Mouse (Mus musculus) heart, adult 2 months (tissue): ENCODE measurements at regions not wholly inside any gene's neighbourhood (a gene's known extent, or its start where the extent isn't known, plus 50 kb on each side); places are given as distances from the start of the nearest gene placed in this dataset.
A peak's percentile ranks its signal among the peaks of the same experiment; 100 is the strongest.

Source experiments
- DNase-seq, 2 experiments: peaks; one replicate each; pipeline ENCODE4 v3.0.0; 2021
- H3K27ac ChIP-seq: fragments of 200-600 bp; 2 replicates; pipeline ENCODE4 v1.8.1; 2022
- H3K27me3 ChIP-seq: fragments of 200-500 bp; 2 replicates; pipeline ENCODE4 v1.6.1; 2012; ENCODE audit warnings: mild to moderate bottlenecking, low read length, inconsistent platforms, mixed read lengths; ENCODE audit not compliant: control insufficient read depth, insufficient read depth
- H3K36me3 ChIP-seq: fragments of 200-500 bp; 2 replicates; pipeline ENCODE4 v1.6.1; 2012; ENCODE audit warnings: low read length, inconsistent platforms; ENCODE audit not compliant: control insufficient read depth, insufficient read depth
- H3K4me1 ChIP-seq: fragments of 200-500 bp; 2 replicates; pipeline ENCODE4 v1.6.1; 2011; ENCODE audit warnings: low read length; ENCODE audit not compliant: control insufficient read depth, insufficient read depth
- H3K4me3 ChIP-seq: fragments of 200-600 bp; 2 replicates; pipeline ENCODE4 v1.8.1; 2022
- H3K79me2 ChIP-seq: fragments of 200-500 bp; replicated peaks from 2 replicates; pipeline ENCODE4 v1.6.1; 2012; ENCODE audit warnings: mild to moderate bottlenecking, inconsistent platforms, low read length, moderate library complexity, mixed read lengths; ENCODE audit not compliant: control insufficient read depth, insufficient read depth
- H3K9ac ChIP-seq: fragments of 200-500 bp; 2 replicates; pipeline ENCODE4 v1.6.1; 2012; ENCODE audit warnings: low read depth, mild to moderate bottlenecking, control low read depth, inconsistent platforms, low read length, mixed read lengths
- CTCF ChIP-seq: fragments of 200-600 bp; IDR thresholded peaks from 2 replicates; pipeline ENCODE4 v1.8.1; 2022; ENCODE audit warnings: antibody characterized with exemption, mild to moderate bottlenecking, moderate library complexity
- EP300 ChIP-seq: fragments of 200-500 bp; IDR thresholded peaks from 2 replicates; pipeline ENCODE4 v1.6.1; 2011; ENCODE audit warnings: low read depth, low read length, control low read depth; ENCODE audit not compliant: insufficient read depth
- POLR2A ChIP-seq: fragments of 200-500 bp; IDR thresholded peaks from 2 replicates; pipeline ENCODE4 v1.6.1; 2011; ENCODE audit warnings: mild to moderate bottlenecking, low read depth, low read length, control low read depth; ENCODE audit not compliant: insufficient read depth
- WGBS: fragments of 180-500 bp; shearing (Covaris S2); methylation state at CpG from one replicate; pipeline ENCODE4 v1.1.7; 2018; 5-methylcytosine and 5-hydroxymethylcytosine counted together
- intact Hi-C: fragments of 180-260 bp; cut with DNase I; formaldehyde crosslinking; loops from one replicate; pipeline ENCODE4 v1.15.1; 2025

DNA sequence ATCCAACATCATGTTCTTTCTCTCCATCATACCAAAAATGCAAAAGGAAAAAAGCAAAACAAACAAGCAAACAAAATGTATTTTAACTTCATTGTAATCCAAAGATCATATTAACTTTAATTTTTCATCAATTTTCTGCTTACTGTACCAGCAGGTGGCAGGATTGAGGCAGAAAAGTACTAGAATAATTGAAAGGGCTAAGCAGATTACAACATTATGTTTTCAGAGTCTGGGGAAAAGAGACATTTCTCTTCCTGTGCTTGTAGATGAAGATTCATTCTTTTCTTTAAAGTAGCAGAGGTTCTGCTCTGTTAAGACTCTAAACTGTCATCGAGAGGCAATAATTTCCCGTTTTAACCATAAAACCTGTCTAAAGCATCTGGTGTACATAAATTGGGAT, 394.7 kb upstream of the Slitrk6 start:
- Histone ChIP-seq H3K9ac (no peak overlapping the region), H3K4me3 (no peak overlapping the region), H3K27me3 (no peaks in the 10 kb centered on the region), H3K79me2 (no peaks in the 10 kb centered on the region), H3K4me1 (no peaks in the 10 kb centered on the region), H3K27ac (no peak overlapping the region), H3K36me3 (no peaks in the 10 kb centered on the region)
- DNase-seq: no peak
- 56% methylated on average over 2 of the region's 2 CpGs for whole genome bisulfite sequencing
- intact Hi-C loops: loop anchor here (2.0 kb wide), 1 partner anchor 523 kb away; no protein-coding TSS in a partner anchor
- TF ChIP-seq CTCF: peak; percentile 62
- TF ChIP-seq EP300: no peak

DNA sequence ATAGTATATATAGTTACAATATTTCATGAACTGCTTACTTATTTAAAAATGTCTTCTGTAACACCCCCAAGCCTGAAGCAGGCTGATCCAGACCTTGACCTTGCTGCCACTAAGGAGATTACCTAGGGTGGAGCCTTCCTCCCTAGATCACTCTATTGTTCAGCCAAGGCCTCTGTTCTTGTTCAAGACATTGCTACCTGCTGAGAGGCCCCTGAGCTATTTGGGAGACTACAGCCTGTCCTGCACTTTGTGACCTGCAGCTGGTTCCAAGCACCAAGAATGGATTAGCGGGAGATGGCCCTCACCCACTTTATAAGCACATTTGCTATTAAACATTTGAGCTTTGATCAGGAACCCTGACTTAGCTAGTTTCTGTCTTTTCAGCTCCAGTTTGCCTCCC, 361.7 kb upstream of the Slitrk6 start:
- no peak overlapping the region for H3K27ac ChIP-seq
- DNase-seq: no peak
- 65% methylated on average over 1 of the region's 1 CpGs for WGBS

DNA sequence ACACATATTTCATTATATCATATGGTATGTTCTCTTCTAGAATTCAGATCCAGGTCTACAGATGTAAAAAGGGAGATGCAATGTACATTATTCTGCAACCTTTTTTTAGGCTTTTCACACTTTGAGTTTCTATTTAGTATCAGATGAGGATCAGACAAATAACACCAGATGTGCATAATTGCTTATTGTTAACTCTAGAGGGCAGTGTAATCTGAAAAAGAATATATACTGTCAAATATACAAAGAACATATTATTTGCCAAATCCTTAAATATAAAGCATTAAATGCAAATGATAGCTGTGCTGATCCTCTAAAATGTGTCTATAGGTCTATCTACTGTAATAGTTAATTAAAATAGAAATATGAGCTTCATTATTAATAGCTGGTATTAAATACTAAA, 348.6 kb upstream of the Slitrk6 start:
- Histone ChIP-seq H3K27me3 (no peaks in the 10 kb centered on the region), H3K9ac (no peak overlapping the region), H3K36me3 (no peaks in the 10 kb centered on the region), H3K4me3 (no peak overlapping the region), H3K4me1 (no peaks in the 10 kb centered on the region), H3K27ac (no peak overlapping the region), H3K79me2 (no peaks in the 10 kb centered on the region)
- intact Hi-C loops: no loop called here
- no peak for DNase-seq
- TF ChIP-seq CTCF (peak; percentile 29; the same call in 1 of the 2 replicates), POLR2A (no peak)

More for the DNA sequence above, 361.7 kb upstream of the Slitrk6 start:
- H3K4me3 ChIP-seq: no peak overlapping the region
- H3K4me1 ChIP-seq: no peaks in the 10 kb centered on the region
- TF ChIP-seq CTCF: no peak
- TF ChIP-seq EP300: no peak
- no peak for TF ChIP-seq POLR2A
- no peaks in the 10 kb centered on the region for H3K27me3 ChIP-seq
- no peaks in the 10 kb centered on the region for H3K36me3 ChIP-seq
- H3K9ac ChIP-seq: no peak overlapping the region
- intact Hi-C loops: no loop called here
- H3K79me2 ChIP-seq: no peaks in the 10 kb centered on the region

DNA sequence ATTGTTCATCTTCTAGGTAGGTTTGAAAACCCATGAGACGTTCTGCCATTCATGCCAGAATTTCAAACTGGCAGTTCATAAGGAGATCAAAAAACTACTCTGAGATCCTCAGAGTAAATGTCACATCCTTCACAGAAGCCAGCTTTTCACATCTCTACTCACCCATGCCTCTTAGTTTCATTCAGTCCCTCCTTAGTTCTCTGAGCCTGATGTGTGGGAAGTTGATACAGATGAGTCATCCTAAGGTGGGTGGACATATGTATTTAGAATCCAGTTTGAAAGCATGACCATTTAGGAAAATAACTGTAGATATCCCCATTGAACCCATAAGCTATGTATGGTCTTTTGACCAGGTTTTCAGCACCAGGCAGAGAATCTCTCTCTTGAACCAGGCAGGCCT, 345.3 kb upstream of the Slitrk6 start:
- no peaks in the 10 kb centered on the region for H3K79me2 ChIP-seq
- H3K4me3 ChIP-seq: no peak overlapping the region
- DNase-seq: no peak
- intact Hi-C loops: no loop called here
- H3K9ac ChIP-seq: no peak overlapping the region
- no peaks in the 10 kb centered on the region for H3K4me1 ChIP-seq
- no peaks in the 10 kb centered on the region for H3K27me3 ChIP-seq
- no peak overlapping the region for H3K27ac ChIP-seq
- TF ChIP-seq CTCF: no peak
- no peaks in the 10 kb centered on the region for H3K36me3 ChIP-seq
- 70% methylated on average over 1 of the region's 1 CpGs for WGBS

DNA sequence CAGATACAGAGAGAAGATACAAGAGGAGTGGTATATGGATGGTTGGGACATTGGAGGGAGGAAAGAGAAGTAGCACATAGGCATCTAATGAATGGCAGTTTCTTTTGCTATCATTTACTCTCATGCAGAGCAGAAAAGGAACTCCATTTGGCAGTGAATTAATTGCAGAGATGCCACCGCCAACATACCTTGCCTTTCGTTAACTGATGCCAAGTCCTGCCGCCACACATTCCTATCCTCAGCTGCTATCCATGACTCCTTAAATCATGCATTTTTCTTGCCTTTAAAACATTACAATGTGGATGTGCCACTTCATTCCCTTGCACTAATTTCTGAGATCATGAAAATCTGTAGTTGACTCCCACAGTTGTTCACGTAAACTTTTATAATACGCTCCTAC, 341.3 kb upstream of the Slitrk6 start:
- H3K79me2 ChIP-seq: no peaks in the 10 kb centered on the region
- TF ChIP-seq EP300 (no peak), CTCF (no peak), POLR2A (no peak)
- no peak overlapping the region for H3K9ac ChIP-seq
- 90% methylated on average over 5 of the region's 5 CpGs for WGBS
- DNase-seq: no peak
- no peak overlapping the region for H3K27ac ChIP-seq
- intact Hi-C loops: no loop called here
- no peaks in the 10 kb centered on the region for H3K27me3 ChIP-seq
- H3K36me3 ChIP-seq: no peaks in the 10 kb centered on the region
- no peak overlapping the region for H3K4me3 ChIP-seq
- H3K4me1 ChIP-seq: no peaks in the 10 kb centered on the region

DNA sequence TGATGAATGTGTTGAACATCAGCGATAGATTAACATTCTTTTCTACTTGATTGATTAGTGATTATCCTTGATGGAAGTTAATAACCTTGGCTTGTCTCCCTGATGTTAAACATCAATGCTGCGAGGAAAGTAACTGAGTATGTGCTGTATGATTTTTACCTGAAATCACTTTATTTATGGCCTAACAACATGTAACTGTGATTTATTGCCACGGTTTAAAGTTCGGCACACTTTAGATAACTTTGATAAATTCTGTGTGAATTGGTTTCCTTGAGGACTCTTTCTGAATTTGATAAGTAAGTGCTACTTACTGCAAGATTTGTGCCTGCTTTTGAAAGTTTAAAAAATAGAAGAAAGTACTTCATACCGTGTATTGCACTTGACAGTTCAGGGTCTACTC, 319.6 kb upstream of the Slitrk6 start:
- WGBS: 79% methylated on average over 5 of the region's 5 CpGs
- intact Hi-C loops: no loop called here

DNA sequence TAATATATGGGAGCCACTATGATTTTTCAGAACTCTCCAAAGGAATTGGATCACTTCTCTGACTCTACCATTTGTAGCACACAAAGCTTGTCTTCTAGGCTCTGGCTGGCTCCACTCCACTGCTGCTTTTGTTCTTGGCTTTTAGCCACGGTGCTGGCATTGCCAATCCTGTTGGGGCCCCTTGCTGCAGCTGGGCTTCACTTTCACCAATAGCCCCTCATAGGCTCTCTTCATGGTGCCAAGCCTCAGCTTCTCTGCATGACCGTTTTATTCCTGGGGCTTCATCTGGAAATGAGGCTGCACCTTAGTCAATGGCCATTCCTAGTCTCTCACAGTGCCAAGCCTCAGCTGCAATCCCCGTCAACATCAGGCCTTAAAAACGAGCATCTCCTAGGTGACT, 318.6 kb upstream of the Slitrk6 start:
- Histone ChIP-seq H3K36me3 (no peaks in the 10 kb centered on the region), H3K27ac (no peak overlapping the region), H3K27me3 (no peaks in the 10 kb centered on the region), H3K4me1 (no peaks in the 10 kb centered on the region), H3K4me3 (no peak overlapping the region), H3K79me2 (no peaks in the 10 kb centered on the region), H3K9ac (no peak overlapping the region)
- TF ChIP-seq CTCF (no peak), POLR2A (no peak), EP300 (no peak)
- WGBS: 64% methylated on average over 4 of the region's 4 CpGs
- DNase-seq: no peak
- intact Hi-C loops: no loop called here

More for the DNA sequence above, 319.6 kb upstream of the Slitrk6 start:
- Histone ChIP-seq H3K27ac (no peak overlapping the region), H3K9ac (no peak overlapping the region), H3K79me2 (no peaks in the 10 kb centered on the region), H3K4me1 (no peaks in the 10 kb centered on the region), H3K4me3 (no peak overlapping the region), H3K27me3 (no peaks in the 10 kb centered on the region), H3K36me3 (no peaks in the 10 kb centered on the region)
- TF ChIP-seq EP300: no peak
- no peak for TF ChIP-seq CTCF
- no peak for TF ChIP-seq POLR2A
- no peak for DNase-seq
